Mouse (Mus musculus) forebrain, embryonic 12.5 days (tissue): ENCODE measurements at regions not wholly inside any gene's neighbourhood (a gene's known extent, or its start where the extent isn't known, plus 50 kb on each side); places are given as distances from the start of the nearest gene placed in this dataset.

Source experiments
- ATAC-seq: fragments of 200-750 bp; cut with Nextera tagmentation; 2 replicates; pipeline ENCODE4 v1.8.0; 2017; ENCODE audit warnings: moderate TSS enrichment; ENCODE audit not compliant: low FRiP score
- H3K27ac ChIP-seq: fragments of 300-500 bp; sonication (generic); 2 replicates; pipeline ENCODE4 v1.5.1; 2016; ENCODE audit warnings: mild to moderate bottlenecking
- H3K27me3 ChIP-seq: fragments of 300-500 bp; sonication (generic); 2 replicates; pipeline ENCODE4 v1.6.1; 2016; ENCODE audit warnings: mild to moderate bottlenecking
- H3K36me3 ChIP-seq: fragments of 300-500 bp; sonication (generic); replicated peaks from 2 replicates; pipeline ENCODE4 v1.6.1; 2016; ENCODE audit warnings: mild to moderate bottlenecking
- H3K4me1 ChIP-seq: fragments of 300-500 bp; sonication (generic); 2 replicates; pipeline ENCODE4 v1.6.1; 2016
- H3K4me2 ChIP-seq: fragments of 300-500 bp; sonication (generic); 2 replicates; pipeline ENCODE4 v1.6.1; 2016; ENCODE audit warnings: mild to moderate bottlenecking, moderate library complexity
- H3K4me3 ChIP-seq: fragments of 300-500 bp; sonication (generic); replicated peaks from 2 replicates; pipeline ENCODE4 v1.5.1; 2016; ENCODE audit warnings: mild to moderate bottlenecking
- H3K9ac ChIP-seq: fragments of 300-500 bp; sonication (generic); 2 replicates; pipeline ENCODE4 v1.6.1; 2016; ENCODE audit warnings: mild to moderate bottlenecking
- H3K9me3 ChIP-seq: fragments of 300-500 bp; sonication (generic); 2 replicates; pipeline ENCODE4 v1.6.1; 2016
- WGBS: fragments of 180-500 bp; shearing (Covaris S2); methylation state at CpG from one replicate; pipeline ENCODE4 v1.1.7; 2016; 5-methylcytosine and 5-hydroxymethylcytosine counted together

GRCm38 (mm10) chr12:107669046-107669445 is 180.6 kb downstream of the 3110018I06Rik start:
- H3K27me3 ChIP-seq = no peaks in the 10 kb centered on the region
- no peak overlapping the region for H3K4me3 ChIP-seq
- H3K9me3 ChIP-seq = no peaks in the 10 kb centered on the region
- no peaks in the 10 kb centered on the region for H3K4me1 ChIP-seq
- no peak overlapping the region for H3K9ac ChIP-seq
- no peaks in the 10 kb centered on the region for H3K36me3 ChIP-seq
- ATAC-seq = no peak
- 58% methylated on average over 5 of the region's 5 CpGs for WGBS
- H3K4me2 ChIP-seq = no peak overlapping the region
- H3K27ac ChIP-seq = no peak overlapping the region

GRCm38 (mm10) chr12:107669450-107669849 is 181.0 kb downstream of the 3110018I06Rik start:
- no peaks in the 10 kb centered on the region for H3K9me3 ChIP-seq
- WGBS = 66% methylated on average over 6 of the region's 6 CpGs
- H3K27me3 ChIP-seq = no peaks in the 10 kb centered on the region
- H3K27ac ChIP-seq = no peak overlapping the region
- no peak overlapping the region for H3K4me3 ChIP-seq
- H3K4me2 ChIP-seq = no peak overlapping the region
- H3K4me1 ChIP-seq = no peaks in the 10 kb centered on the region
- H3K9ac ChIP-seq = no peak overlapping the region
- H3K36me3 ChIP-seq = no peaks in the 10 kb centered on the region
- ATAC-seq = no peak

GRCm38 (mm10) chr12:107669910-107670309 is 181.5 kb downstream of the 3110018I06Rik start:
- no peaks in the 10 kb centered on the region for H3K36me3 ChIP-seq
- H3K4me2 ChIP-seq = no peak overlapping the region
- no peaks in the 10 kb centered on the region for H3K4me1 ChIP-seq
- no peak for ATAC-seq
- H3K27me3 ChIP-seq = no peaks in the 10 kb centered on the region
- H3K4me3 ChIP-seq = no peak overlapping the region
- no peak overlapping the region for H3K9ac ChIP-seq
- H3K9me3 ChIP-seq = no peaks in the 10 kb centered on the region
- WGBS = 77% methylated on average over 10 of the region's 10 CpGs
- H3K27ac ChIP-seq = no peak overlapping the region

- H3K9me3 ChIP-seq = no peaks in the 10 kb centered on the region
- 11% methylated on average over 7 of the region's 7 CpGs for WGBS
- H3K27ac ChIP-seq = no peak overlapping the region
Measured at GRCm38 (mm10) chr12:107677076-107677475, 188.6 kb downstream of the 3110018I06Rik start.

GRCm38 (mm10) chr12:107687447-107687846 is 199.0 kb downstream of the 3110018I06Rik start:
- Histone ChIP-seq H3K27me3 (no peaks in the 10 kb centered on the region), H3K4me2 (no peak overlapping the region), H3K9me3 (no peaks in the 10 kb centered on the region), H3K9ac (no peak overlapping the region), H3K4me3 (no peak overlapping the region), H3K27ac (no peak overlapping the region), H3K4me1 (no peaks in the 10 kb centered on the region), H3K36me3 (no peaks in the 10 kb centered on the region)
- 78% methylated on average over 2 of the region's 2 CpGs for WGBS
- no peak for ATAC-seq

More at GRCm38 (mm10) chr12:107677076-107677475, 188.6 kb downstream of the 3110018I06Rik start:
- Histone ChIP-seq H3K27me3 (no peaks in the 10 kb centered on the region), H3K4me2 (no peak overlapping the region), H3K4me3 (no peak overlapping the region), H3K36me3 (no peaks in the 10 kb centered on the region), H3K4me1 (peaks cover 8% of the 10 kb centered on the region), H3K9ac (no peak overlapping the region)
- no peak for ATAC-seq

GRCm38 (mm10) chr12:107689418-107689817 is 201.0 kb downstream of the 3110018I06Rik start:
- Histone ChIP-seq H3K9me3 (no peaks in the 10 kb centered on the region), H3K36me3 (no peaks in the 10 kb centered on the region), H3K27me3 (no peaks in the 10 kb centered on the region), H3K4me2 (no peak overlapping the region), H3K4me1 (no peaks in the 10 kb centered on the region), H3K4me3 (no peak overlapping the region), H3K9ac (no peak overlapping the region), H3K27ac (no peak overlapping the region)
- no peak for ATAC-seq
- WGBS = 58% methylated on average over 7 of the region's 7 CpGs

- no peaks in the 10 kb centered on the region for H3K4me1 ChIP-seq
- no peaks in the 10 kb centered on the region for H3K9me3 ChIP-seq
- 94% methylated on average over 3 of the region's 3 CpGs for WGBS
- no peak for ATAC-seq
- no peak overlapping the region for H3K9ac ChIP-seq
- H3K27me3 ChIP-seq = no peaks in the 10 kb centered on the region
- no peak overlapping the region for H3K27ac ChIP-seq
- H3K4me3 ChIP-seq = no peak overlapping the region
- H3K36me3 ChIP-seq = no peaks in the 10 kb centered on the region
- no peak overlapping the region for H3K4me2 ChIP-seq
Measured at GRCm38 (mm10) chr12:107690061-107690460, 201.6 kb downstream of the 3110018I06Rik start.

GRCm38 (mm10) chr12:107693693-107694092 is 205.3 kb downstream of the 3110018I06Rik start:
- WGBS = 90% methylated on average over 6 of the region's 6 CpGs
- ATAC-seq = no peak
- H3K4me1 ChIP-seq = no peaks in the 10 kb centered on the region
- H3K4me2 ChIP-seq = no peak overlapping the region
- H3K9me3 ChIP-seq = 0 out of 2 replicates have a peak, but pooled peaks cover 2% of the 10 kb centered on the region
- H3K4me3 ChIP-seq = no peak overlapping the region
- no peaks in the 10 kb centered on the region for H3K27me3 ChIP-seq
- H3K36me3 ChIP-seq = no peaks in the 10 kb centered on the region
- no peak overlapping the region for H3K9ac ChIP-seq
- H3K27ac ChIP-seq = no peak overlapping the region

- 90% methylated on average over 2 of the region's 2 CpGs for WGBS
- Histone ChIP-seq H3K9me3 (0 out of 2 replicates have a peak, but pooled peaks cover 2% of the 10 kb centered on the region), H3K4me3 (no peak overlapping the region), H3K9ac (no peak overlapping the region), H3K27ac (no peak overlapping the region), H3K4me2 (no peak overlapping the region), H3K4me1 (no peaks in the 10 kb centered on the region), H3K27me3 (no peaks in the 10 kb centered on the region), H3K36me3 (no peaks in the 10 kb centered on the region)
- no peak for ATAC-seq
Measured at GRCm38 (mm10) chr12:107695014-107695413, 206.6 kb downstream of the 3110018I06Rik start.

- H3K9me3 ChIP-seq = 0 out of 2 replicates have a peak, but pooled peaks cover 2% of the 10 kb centered on the region
- no peaks in the 10 kb centered on the region for H3K27me3 ChIP-seq
- WGBS = 92% methylated on average over 13 of the region's 13 CpGs
- no peak overlapping the region for H3K9ac ChIP-seq
- no peak overlapping the region for H3K4me3 ChIP-seq
- no peak overlapping the region for H3K4me2 ChIP-seq
- no peaks in the 10 kb centered on the region for H3K4me1 ChIP-seq
- H3K27ac ChIP-seq = no peak overlapping the region
- H3K36me3 ChIP-seq = no peaks in the 10 kb centered on the region
- ATAC-seq = no peak
Measured at GRCm38 (mm10) chr12:107695438-107696267, 207.2 kb downstream of the 3110018I06Rik start.

- no peak overlapping the region for H3K9ac ChIP-seq
- no peak for ATAC-seq
- H3K4me1 ChIP-seq = no peaks in the 10 kb centered on the region
- H3K27me3 ChIP-seq = no peaks in the 10 kb centered on the region
- 66% methylated on average over 5 of the region's 5 CpGs for WGBS
- no peak overlapping the region for H3K27ac ChIP-seq
- 0 out of 2 replicates have a peak, but pooled peaks cover 2% of the 10 kb centered on the region for H3K9me3 ChIP-seq
- no peak overlapping the region for H3K4me2 ChIP-seq
- H3K4me3 ChIP-seq = no peak overlapping the region
- no peaks in the 10 kb centered on the region for H3K36me3 ChIP-seq
Measured at GRCm38 (mm10) chr12:107700317-107700716, 211.9 kb downstream of the 3110018I06Rik start.

- no peak overlapping the region for H3K27ac ChIP-seq
- 85% methylated on average over 19 of the region's 19 CpGs for WGBS
- no peaks in the 10 kb centered on the region for H3K36me3 ChIP-seq
- H3K9me3 ChIP-seq = 0 out of 2 replicates have a peak, but pooled peaks cover 2% of the 10 kb centered on the region
- no peaks in the 10 kb centered on the region for H3K4me1 ChIP-seq
- no peak overlapping the region for H3K4me3 ChIP-seq
- ATAC-seq = no peak
- no peak overlapping the region for H3K4me2 ChIP-seq
- H3K9ac ChIP-seq = no peak overlapping the region
- H3K27me3 ChIP-seq = no peaks in the 10 kb centered on the region
Measured at GRCm38 (mm10) chr12:107700868-107701597, 212.6 kb downstream of the 3110018I06Rik start.
